Mouse (Mus musculus) c-Kit-negative CD71-positive TER-119-positive erythroid progenitor cells, embryonic 14.5 days (primary cell): ENCODE measurements around the gene Gm21764.
"Not testable (repeated sequence)": the region's sequence is repeated elsewhere in the genome, so short reads cannot be mapped to it uniquely, and the experiment has no call there.

Experiments used
- DNase-seq: peaks from one replicate; pipeline ENCODE4 v3.0.0-alpha.2; 2013; ENCODE audit warnings: low read depth, low spot score

The Gm21764 gene

DNA sequence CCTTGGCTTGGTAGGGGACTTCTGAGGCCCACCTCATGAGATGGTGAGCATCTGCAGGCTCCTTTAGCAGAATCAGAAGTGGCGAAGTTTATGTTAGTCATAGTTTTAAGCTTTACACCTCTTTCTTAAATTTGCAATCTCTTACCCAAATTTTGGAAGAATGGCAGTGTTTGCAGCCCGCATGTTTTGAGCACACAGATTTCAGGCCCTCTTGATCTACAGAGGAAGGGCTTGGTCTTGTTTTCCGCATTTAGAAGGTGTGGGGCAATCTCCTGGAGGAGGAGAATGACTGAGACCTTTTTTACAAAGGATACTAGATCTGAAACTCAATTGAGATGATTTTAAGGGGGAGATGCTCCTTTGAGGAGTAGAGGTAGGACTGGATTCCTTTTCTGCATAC, at the start of gene Gm21764:
Gene Gm21764, minus strand, starts transcription at position 101 of the 400 bp plus-strand sequence.
- not testable (repeated sequence) for DNase-seq

GRCm38 (mm10) chrY:18088816-18089215, 27.2 kb upstream of the Gm21764 start, which contains the start of gene Ssty1:
Ssty1 (plus strand) TSS chrY:18089116.
- DNase-seq = not testable (repeated sequence)
